Mouse (Mus musculus) neural tube, embryonic 11.5 days (tissue): ENCODE data around the gene Hist1h2ah. TPM values are rescaled to one million over a fixed set of nuclear protein-coding genes. Genes with fewer than 3 reads are reported as not detected.
"Not testable (repeated sequence)": the region's sequence is repeated elsewhere in the genome, so short reads cannot be mapped to it uniquely, and the experiment has no call there.

Source experiments
- ATAC-seq: fragments of 200-750 bp; cut with Nextera tagmentation; 2 replicates; pipeline ENCODE4 v1.8.0; 2017; ENCODE audit warnings: moderate number of reproducible peaks, mild to moderate bottlenecking, moderate TSS enrichment, moderate library complexity; ENCODE audit not compliant: insufficient read depth, low FRiP score, low TSS enrichment
- DNase-seq: peaks from one replicate; pipeline ENCODE4 v3.0.0-alpha.2; 2015; ENCODE audit warnings: low spot score
- H3K27ac ChIP-seq: fragments of 300-500 bp; sonication (generic); 2 replicates; pipeline ENCODE4 v1.5.1; 2014; ENCODE audit warnings: low read depth, mild to moderate bottlenecking, low read length
- H3K27me3 ChIP-seq: fragments of 300-500 bp; sonication (generic); 2 replicates; pipeline ENCODE4 v1.6.1; 2014; ENCODE audit warnings: mild to moderate bottlenecking, low read length, mixed read lengths; ENCODE audit not compliant: control insufficient read depth, insufficient read depth
- H3K36me3 ChIP-seq: fragments of 300-500 bp; sonication (generic); 2 replicates; pipeline ENCODE4 v1.6.1; 2014; ENCODE audit warnings: mild to moderate bottlenecking, low read length, moderate library complexity, mixed read lengths; ENCODE audit not compliant: control insufficient read depth, insufficient read depth
- H3K4me1 ChIP-seq: fragments of 300-500 bp; sonication (generic); 2 replicates; pipeline ENCODE4 v1.6.1; 2014; ENCODE audit warnings: low read length, mixed read lengths; ENCODE audit not compliant: control insufficient read depth, insufficient read depth
- H3K4me2 ChIP-seq: fragments of 300-500 bp; sonication (generic); 2 replicates; pipeline ENCODE4 v1.6.1; 2014; ENCODE audit warnings: low read depth, mild to moderate bottlenecking, moderate library complexity
- H3K4me3 ChIP-seq: fragments of 300-500 bp; sonication (generic); 2 replicates; pipeline ENCODE4 v1.5.1; 2014; ENCODE audit warnings: low read depth, low read length
- H3K9ac ChIP-seq: fragments of 300-500 bp; sonication (generic); 2 replicates; pipeline ENCODE4 v1.6.1; 2014; ENCODE audit warnings: mild to moderate bottlenecking, low read length
- H3K9me3 ChIP-seq: fragments of 300-500 bp; sonication (generic); 2 replicates; pipeline ENCODE4 v1.6.1; 2016; ENCODE audit warnings: low read length; ENCODE audit not compliant: control insufficient read depth
- WGBS: fragments of 180-500 bp; shearing (Covaris S2); extraction: QIAGEN DNeasy Blood & Tissue Kit; methylation state at CpG from one replicate; pipeline ENCODE4 v1.1.7; 2014; 5-methylcytosine and 5-hydroxymethylcytosine counted together
- polyA plus RNA-seq: library from polyadenylated mRNA; unstranded; fragments of >200 nt; fragmentation: Nextera tagmentation; extraction: Ambion mirVana; gene quantifications from 2 replicates; pipeline ENCODE4 v1.2.1, GENCODE M21; 2014

Gene Hist1h2ah
- polyA plus RNA-seq, 1 experiment from 2014 or later: 6.6 TPM

GRCm38 (mm10) chr13:22049041-22049440, 13.7 kb upstream of the Hist1h2ah start:
- Histone ChIP-seq H3K4me1 (no peaks in the 10 kb centered on the region), H3K4me2 (no peak overlapping the region)
- 84% methylated on average over 2 of the region's 2 CpGs for WGBS

GRCm38 (mm10) chr13:22045311-22045710, 9.9 kb upstream of the Hist1h2ah start:
- H3K4me1 ChIP-seq: 0 out of 2 replicates have a peak, but pooled peaks cover 6% of the 10 kb centered on the region
- H3K27me3 ChIP-seq: no peaks in the 10 kb centered on the region
- no peak for ATAC-seq
- H3K9me3 ChIP-seq: no peaks in the 10 kb centered on the region
- no peak overlapping the region for H3K4me3 ChIP-seq
- H3K9ac ChIP-seq: no peak overlapping the region
- no peak overlapping the region for H3K4me2 ChIP-seq
- H3K27ac ChIP-seq: no peak overlapping the region
- no peaks in the 10 kb centered on the region for H3K36me3 ChIP-seq
- DNase-seq: no peak
- 73% methylated on average over 2 of the region's 2 CpGs for WGBS

More at GRCm38 (mm10) chr13:22049041-22049440, 13.7 kb upstream of the Hist1h2ah start:
- Histone ChIP-seq H3K27ac (no peak overlapping the region), H3K4me3 (no peak overlapping the region), H3K27me3 (no peaks in the 10 kb centered on the region), H3K36me3 (no peaks in the 10 kb centered on the region), H3K9ac (no peak overlapping the region), H3K9me3 (no peaks in the 10 kb centered on the region)
- DNase-seq: no peak
- no peak for ATAC-seq

GRCm38 (mm10) chr13:22044432-22045155, 9.2 kb upstream of the Hist1h2ah start:
- WGBS: 89% methylated on average over 6 of the region's 6 CpGs
- Histone ChIP-seq H3K4me3 (no peak overlapping the region), H3K4me2 (no peak overlapping the region), H3K9me3 (no peaks in the 10 kb centered on the region), H3K9ac (no peak overlapping the region), H3K27me3 (no peaks in the 10 kb centered on the region), H3K27ac (no peak overlapping the region), H3K4me1 (0 out of 2 replicates have a peak, but pooled peaks cover 6% of the 10 kb centered on the region), H3K36me3 (no peaks in the 10 kb centered on the region)
- no peak for ATAC-seq
- DNase-seq: no peak

- 0 out of 2 replicates have a peak, but pooled peaks cover 6% of the 10 kb centered on the region for H3K4me1 ChIP-seq
- H3K4me3 ChIP-seq: peak overlapping the region; percentile 31
- peak overlapping the region; percentile 49 for H3K4me2 ChIP-seq
- no peak for DNase-seq
- peak; percentile 21; the same call in 1 of the 2 replicates for ATAC-seq
- no peaks in the 10 kb centered on the region for H3K36me3 ChIP-seq
- H3K9ac ChIP-seq: peak overlapping the region; percentile 53
- 3% methylated on average over 9 of the region's 14 CpGs for WGBS
- no peaks in the 10 kb centered on the region for H3K9me3 ChIP-seq
- H3K27ac ChIP-seq: peak overlapping the region; percentile 76
- H3K27me3 ChIP-seq: no peaks in the 10 kb centered on the region
Observed at GRCm38 (mm10) chr13:22043503-22044431, 8.4 kb upstream of the Hist1h2ah start.

- Histone ChIP-seq H3K4me3 (peak within 1 kb of the TSS; percentile 37), H3K27ac (peak within 1 kb of the TSS; percentile 94), H3K4me2 (peak within 1 kb of the TSS; percentile 65), H3K9ac (peak within 1 kb of the TSS; percentile 78)
- peak; percentile 91 for ATAC-seq
- H3K27me3 ChIP-seq, H3K36me3 ChIP-seq, H3K4me1 ChIP-seq, H3K9me3 ChIP-seq: not testable (repeated sequence)
- WGBS: under 1% methylated on average over 27 of the region's 80 CpGs
- DNase-seq: peak; percentile 89
Observed at GRCm38 (mm10) chr13:22042568-22043502, 7.5 kb upstream of the Hist1h2ah start, which contains the start of the genes Hist1h2ag and Hist1h2bj. Gene Hist1h2ag (minus strand): TSS chr13:22042944. Gene Hist1h2bj (plus strand): TSS chr13:22043214.

GRCm38 (mm10) chr13:22041651-22042567, 6.5 kb upstream of the Hist1h2ah start:
- Histone ChIP-seq H3K27me3 (no peaks in the 10 kb centered on the region), H3K4me3 (peak overlapping the region; percentile 37), H3K36me3 (no peaks in the 10 kb centered on the region), H3K27ac (peak overlapping the region; percentile 94), H3K4me2 (peak overlapping the region; percentile 65), H3K9ac (peak overlapping the region; percentile 78), H3K9me3 (no peaks in the 10 kb centered on the region), H3K4me1 (0 out of 2 replicates have a peak, but pooled peaks cover 6% of the 10 kb centered on the region)
- no peak for ATAC-seq
- 3% methylated on average over 13 of the region's 13 CpGs for WGBS
- DNase-seq: peak; percentile 35

GRCm38 (mm10) chr13:22041142-22041536, 5.8 kb upstream of the Hist1h2ah start, which contains the start of gene Hist1h4i:
Gene Hist1h4i (minus strand): TSS chr13:22041362.
- H3K4me3 ChIP-seq: peak within 1 kb of the TSS; percentile 37
- H3K4me2 ChIP-seq: peak within 1 kb of the TSS; percentile 65
- H3K9me3 ChIP-seq, H3K36me3 ChIP-seq, H3K4me1 ChIP-seq, H3K27me3 ChIP-seq: not testable (repeated sequence)
- H3K9ac ChIP-seq: peak within 1 kb of the TSS; percentile 78
- DNase-seq (peak; percentile 94), ATAC-seq (peak; percentile 56)
- WGBS: under 1% methylated on average over 24 of the region's 27 CpGs
- H3K27ac ChIP-seq: peak within 1 kb of the TSS; percentile 94
